Comparison of ENCODE assay signal across 9 mouse cellular contexts in the genomic region with DNA sequence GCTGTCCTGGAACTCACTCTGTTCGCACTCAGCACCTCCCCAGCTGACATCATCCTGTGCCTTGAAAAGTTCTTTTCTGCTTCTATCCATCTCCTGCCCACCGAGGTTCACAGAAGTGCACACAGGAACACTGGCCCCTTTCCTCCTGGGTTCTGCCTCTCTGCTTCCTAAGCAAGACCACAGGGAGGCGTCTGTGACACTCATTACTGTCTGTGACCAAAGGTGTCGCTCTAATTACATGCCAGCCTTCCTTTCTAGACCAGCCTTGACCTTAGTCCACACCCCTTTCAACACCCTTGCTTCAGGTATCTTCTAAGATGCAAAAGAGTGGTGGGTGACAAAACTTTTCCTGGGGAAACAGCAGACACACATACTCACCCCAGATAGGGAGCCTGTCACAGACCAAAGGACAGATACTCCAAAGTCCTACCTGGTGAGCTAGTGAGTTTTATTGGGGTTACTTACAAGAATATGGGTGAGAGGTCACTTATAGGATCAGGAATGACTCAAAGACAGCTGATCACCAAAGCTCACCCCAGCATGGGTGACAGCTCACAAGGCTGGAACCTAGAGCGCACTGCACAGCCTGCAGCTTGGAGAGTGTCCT. TPM values are rescaled to one million over a fixed set of nuclear protein-coding genes. Genes with fewer than 3 reads are reported as not detected.
DNase-seq lines count a peak whose midpoint lies in the region; ATAC-seq and TF ChIP-seq lines count a peak whose summit lies in the region.
"Had no signal": no experiment of that assay in that cellular context is flagged by ENCODE, and none has a peak within 500 bp of the region (broad histone marks: within the 10 kb centered on the region; RNA-seq: fewer than 3 reads in every experiment).

No protein-coding gene starts in this region.

- no peak overlapping the region for H3K4me3 ChIP-seq in layer of hippocampus, adult 2 months
- H3K4me3 ChIP-seq: embryonic facial prominence, embryonic 15.5 days had no signal

- TF ChIP-seq CTCF in layer of hippocampus, adult 2 months (conservative IDR thresholded peaks at IDR 0.05) = peak; percentile 65

- no peak overlapping the region for H3K27ac ChIP-seq in layer of hippocampus, adult 2 months
- H3K27ac ChIP-seq: embryonic facial prominence, embryonic 15.5 days had no signal

- ATAC-seq in CD4-positive, CD25-positive, alpha-beta regulatory T cell, adult 4 months = peak; percentile 51

- DNase-seq in layer of hippocampus, adult 2 months (ENCODE audit: low spot score in 2 of 2) = no peak
- DNase-seq in layer of hippocampus, adult 11-12 months (ENCODE audit: low spot score) = no peak
- peak; percentile 77 for DNase-seq in ZHBTc4 (ENCODE audit: low read depth, low spot score)
- peak; percentile 47 for DNase-seq in naive thymus-derived CD4-positive, alpha-beta T cell, adult 2 months (ENCODE audit: low read depth)
- DNase-seq in urinary bladder, postnatal 4 days (ENCODE audit: low spot score in 2 of 2) = no peak
- no peak for DNase-seq in heart, postnatal 25 days (ENCODE audit: low spot score)
- DNase-seq in spleen, postnatal 10 days (ENCODE audit: low spot score in 2 of 2) = no peak

- intact Hi-C loops in heart, postnatal 25 days (cut with DNase I) = no loop called here

RNA-seq across cellular contexts. Expression of a gene that starts 8.4 kb away (rescaled TPM):
- total RNA-seq in layer of hippocampus, adult 2 months (2021) = 100 to 1,000 TPM; 243 to 252 TPM
- polyA plus RNA-seq in CD4-positive, CD25-positive, alpha-beta regulatory T cell, adult 4 months (2017; shearing (Covaris generic)) = 100 to 1,000 TPM; 490 to 635 TPM
- 10 to 100 TPM; 90.4 to 91.5 TPM for total RNA-seq in heart, postnatal 25 days (2021)

Comparison
In these comparisons a context has a peak if more than half of its experiments do, and no peak if none do; other contexts are left out.
1. DNase-seq: peak in ZHBTc4 (single experiment) and naive thymus-derived CD4-positive, alpha-beta T cell, adult 2 months (single experiment); none in layer of hippocampus, adult 2 months (0 of 2), layer of hippocampus, adult 11-12 months (single experiment), urinary bladder, postnatal 4 days (0 of 2), heart, postnatal 25 days (single experiment) and spleen, postnatal 10 days (0 of 2).